In the genomic region with DNA sequence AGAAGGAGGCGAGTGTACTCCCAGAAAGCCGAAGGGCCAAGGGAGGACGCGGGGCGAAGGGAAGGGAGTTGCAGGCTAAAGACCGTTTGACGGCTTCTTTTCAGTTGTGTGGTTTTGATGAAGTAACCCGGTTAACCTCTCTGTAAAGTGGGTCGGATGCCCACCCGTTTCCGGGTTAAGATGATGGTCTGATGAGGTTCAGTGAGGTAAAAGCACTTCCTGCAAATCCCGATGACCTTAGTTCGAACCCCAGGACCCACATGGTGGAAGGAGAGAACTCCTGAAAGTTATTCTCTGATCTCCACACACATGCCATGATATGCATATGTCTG, we compare ENCODE assay signal across 9 mouse cellular contexts. TPM values are rescaled to one million over a fixed set of nuclear protein-coding genes. Genes with fewer than 3 reads are reported as not detected.
DNase-seq lines count a peak whose midpoint lies in the region; ATAC-seq and TF ChIP-seq lines count a peak whose summit lies in the region.
"Had no signal": no experiment of that assay in that cellular context is flagged by ENCODE, and none has a peak within 500 bp of the region (broad histone marks: within the 10 kb centered on the region; RNA-seq: fewer than 3 reads in every experiment).

No protein-coding gene starts in this region.

- ATAC-seq in heart, embryonic 16.5 days (replicated peaks; ENCODE audit: extremely low read depth, insufficient read depth, low FRiP score): no peak
- ATAC-seq in G1E (ENCODE audit: extremely low read depth, insufficient number of reproducible peaks, low FRiP score, poor library complexity, severe bottlenecking): no peak; the same call in 1 of the 2 replicates
- ATAC-seq in hindbrain, embryonic 11.5 days (ENCODE audit: low FRiP score): no peak; the same call in 1 of the 2 replicates

- H3K27me3 ChIP-seq in heart, embryonic 16.5 days (ENCODE audit: control insufficient read depth, insufficient read depth, low read length): no peaks in the 10 kb centered on the region
- no peaks in the 10 kb centered on the region for H3K27me3 ChIP-seq in G1E (ENCODE audit: insufficient read depth, low read length)
- no peaks in the 10 kb centered on the region for H3K27me3 ChIP-seq in hindbrain, embryonic 11.5 days (ENCODE audit: control insufficient read depth, insufficient read depth, low read length)
- no peaks in the 10 kb centered on the region for H3K27me3 ChIP-seq in midbrain, embryonic 10.5 days (ENCODE audit: low read depth, poor library complexity, severe bottlenecking)

- H3K27ac ChIP-seq in heart, embryonic 16.5 days (ENCODE audit: low read length): peak overlapping the region; percentile 79
- no peak overlapping the region for H3K27ac ChIP-seq in hindbrain, embryonic 11.5 days (ENCODE audit: low read depth, low read length)
- H3K27ac ChIP-seq in midbrain, embryonic 10.5 days (replicated peaks): peak overlapping the region; percentile 92

- H3K36me3 ChIP-seq in heart, embryonic 16.5 days (ENCODE audit: control insufficient read depth, insufficient read depth): peaks cover 21% of the 10 kb centered on the region
- peaks cover 45% of the 10 kb centered on the region for H3K36me3 ChIP-seq in G1E (replicated peaks)
- H3K36me3 ChIP-seq in hindbrain, embryonic 11.5 days (ENCODE audit: control insufficient read depth, insufficient read depth, low read length): no peaks in the 10 kb centered on the region
- H3K36me3 ChIP-seq in midbrain, embryonic 10.5 days: peaks cover 38% of the 10 kb centered on the region

- no peak for TF ChIP-seq CTCF in G1E (IDR thresholded peaks at IDR 0.05; ENCODE audit: low read depth, low read length)

- peak overlapping the region; percentile 87 for H3K4me3 ChIP-seq in heart, embryonic 16.5 days (ENCODE audit: low read length)
- H3K4me3 ChIP-seq in G1E (ENCODE audit: low read depth, low read length): peak overlapping the region; percentile 87
- peak overlapping the region; percentile 49 for H3K4me3 ChIP-seq in hindbrain, embryonic 11.5 days (ENCODE audit: low read depth, low read length)
- H3K4me3 ChIP-seq in midbrain, embryonic 10.5 days: peak overlapping the region; percentile 80

- DNase-seq in heart, adult 18-20 months: no peak
- no peak for DNase-seq in G1E (ENCODE audit: low spot score)
- DNase-seq in hindbrain, embryonic 11.5 days (ENCODE audit: low spot score): no peak
- DNase-seq in midbrain, embryonic 10.5 days (ENCODE audit: low spot score): no peak
- DNase-seq in spleen, postnatal 14 days (ENCODE audit: low spot score in 2 of 2): no peak
- DNase-seq in right cerebral cortex, adult 18-20 months: no peak
- DNase-seq in right cerebral cortex, postnatal 4 days: no peak

- H3K4me2 ChIP-seq in heart, embryonic 16.5 days (ENCODE audit: low read depth, low read length): peak overlapping the region; percentile 79
- peak overlapping the region; percentile 45 for H3K4me2 ChIP-seq in hindbrain, embryonic 11.5 days (replicated peaks; ENCODE audit: low read depth, low read length)

- 1% methylated on average over 13 of the region's 13 CpGs for WGBS in heart, embryonic 16.5 days
- WGBS in hindbrain, embryonic 11.5 days: under 1% methylated on average over 13 of the region's 13 CpGs
- WGBS in midbrain, embryonic 10.5 days: 2% methylated on average over 13 of the region's 13 CpGs

- no peaks in the 10 kb centered on the region for H3K9me3 ChIP-seq in heart, embryonic 16.5 days (replicated peaks; ENCODE audit: control insufficient read depth, low read length)
- H3K9me3 ChIP-seq in G1E (replicated peaks): no peaks in the 10 kb centered on the region
- no peaks in the 10 kb centered on the region for H3K9me3 ChIP-seq in hindbrain, embryonic 11.5 days (ENCODE audit: control insufficient read depth, low read length)
- H3K9me3 ChIP-seq in midbrain, embryonic 10.5 days (replicated peaks): no peaks in the 10 kb centered on the region

- H3K4me1 ChIP-seq in heart, embryonic 16.5 days (ENCODE audit: control insufficient read depth, insufficient read depth, low read length): peaks cover 5% of the 10 kb centered on the region
- H3K4me1 ChIP-seq in G1E (ENCODE audit: insufficient read depth, low read depth, low read length): peaks cover 23% of the 10 kb centered on the region
- peaks cover 2% of the 10 kb centered on the region; the same call in 1 of the 2 replicates for H3K4me1 ChIP-seq in hindbrain, embryonic 11.5 days (replicated peaks; ENCODE audit: control insufficient read depth, insufficient read depth, low read length)
- H3K4me1 ChIP-seq in midbrain, embryonic 10.5 days: peaks cover 31% of the 10 kb centered on the region

- peak overlapping the region; percentile 89 for H3K9ac ChIP-seq in heart, embryonic 16.5 days (ENCODE audit: low read length)
- H3K9ac ChIP-seq in hindbrain, embryonic 11.5 days (ENCODE audit: low read depth, low read length): peak overlapping the region; percentile 74

RNA-seq across cellular contexts. Expression of gene Dnajc17, which starts 0.5 kb away (rescaled TPM):
- 10.5 and 11.2 TPM in 2 replicates for polyA plus RNA-seq in heart, embryonic 16.5 days (2015; fragmentation: Nextera tagmentation; extraction: Ambion mirVana)
- 1 to 10 TPM; 7.3 to 7.6 TPM for total RNA-seq in heart, adult 18-20 months (2021)
- 17.0 and 41.4 TPM in 2 replicates for total RNA-seq in G1E (2014; fragmentation: Nextera tagmentation)
- total RNA-seq in G1E (2017): 16.9 and 24.9 TPM in 2 replicates
- polyA plus RNA-seq in G1E (2012): 32.5 TPM in 2 replicates
- 22.0 and 22.2 TPM in 2 replicates for polyA plus RNA-seq in hindbrain, embryonic 11.5 days (2014; fragmentation: Nextera tagmentation; extraction: Ambion mirVana)
- 24.5 and 26.2 TPM in 2 replicates for polyA plus RNA-seq in midbrain, embryonic 10.5 days (2016; fragmentation: Nextera tagmentation; extraction: Ambion mirVana)

RNA-seq across cellular contexts. Expression of gene Zfyve19, which starts 0.7 kb away (rescaled TPM):
- 36.8 and 37.9 TPM in 2 replicates for polyA plus RNA-seq in heart, embryonic 16.5 days (2015; fragmentation: Nextera tagmentation; extraction: Ambion mirVana)
- 10 to 100 TPM; 13.6 to 15.0 TPM for total RNA-seq in heart, adult 18-20 months (2021)
- 18.4 and 23.4 TPM in 2 replicates for total RNA-seq in G1E (2014; fragmentation: Nextera tagmentation)
- 26.8 and 28.9 TPM in 2 replicates for total RNA-seq in G1E (2017)
- 18.8 and 22.7 TPM in 2 replicates for polyA plus RNA-seq in G1E (2012)
- polyA plus RNA-seq in hindbrain, embryonic 11.5 days (2014; fragmentation: Nextera tagmentation; extraction: Ambion mirVana): 42.9 and 46.2 TPM in 2 replicates
- polyA plus RNA-seq in midbrain, embryonic 10.5 days (2016; fragmentation: Nextera tagmentation; extraction: Ambion mirVana): 56.1 and 57.4 TPM in 2 replicates

RNA-seq across cellular contexts. Expression of gene Ppp1r14d, which starts 20.6 kb away (rescaled TPM):
- 0.18 and 0.26 TPM in 2 replicates for polyA plus RNA-seq in heart, embryonic 16.5 days (2015; fragmentation: Nextera tagmentation; extraction: Ambion mirVana)
- total RNA-seq in heart, adult 18-20 months (2021): not detected
- total RNA-seq in G1E (2014; fragmentation: Nextera tagmentation): not detected in 2 replicates
- not detected in 2 replicates for total RNA-seq in G1E (2017)
- not detected in 2 replicates for polyA plus RNA-seq in G1E (2012)
- polyA plus RNA-seq in hindbrain, embryonic 11.5 days (2014; fragmentation: Nextera tagmentation; extraction: Ambion mirVana): 0.23 TPM in 1 of 2 replicates, not detected in the other
- not detected in 2 replicates for polyA plus RNA-seq in midbrain, embryonic 10.5 days (2016; fragmentation: Nextera tagmentation; extraction: Ambion mirVana)
- total RNA-seq: left cerebral cortex, adult 8-10 months had no signal

RNA-seq across cellular contexts. Expression of gene Spint1, which starts 28.0 kb away (rescaled TPM):
- polyA plus RNA-seq in heart, embryonic 16.5 days (2015; fragmentation: Nextera tagmentation; extraction: Ambion mirVana): 3.7 and 5.1 TPM in 2 replicates
- under 1 TPM in 1 of 2 experiments, not detected in 1; 0.41 TPM for total RNA-seq in heart, adult 18-20 months (2021)
- total RNA-seq in G1E (2014; fragmentation: Nextera tagmentation): not detected in 2 replicates
- 0.55 TPM in 1 of 2 replicates, not detected in the other for total RNA-seq in G1E (2017)
- not detected in 2 replicates for polyA plus RNA-seq in G1E (2012)
- polyA plus RNA-seq in hindbrain, embryonic 11.5 days (2014; fragmentation: Nextera tagmentation; extraction: Ambion mirVana): 4.1 and 4.6 TPM in 2 replicates
- polyA plus RNA-seq in midbrain, embryonic 10.5 days (2016; fragmentation: Nextera tagmentation; extraction: Ambion mirVana): 1.9 and 2.4 TPM in 2 replicates

RNA-seq across cellular contexts. Expression of gene Gm14137, which starts 34.8 kb away (rescaled TPM):
- polyA plus RNA-seq in heart, embryonic 16.5 days (2015; fragmentation: Nextera tagmentation; extraction: Ambion mirVana): 0.35 and 0.46 TPM in 2 replicates
- total RNA-seq in heart, adult 18-20 months (2021): not detected
- total RNA-seq in G1E (2014; fragmentation: Nextera tagmentation) (not detected in 2 replicates), G1E (2017) (0.06 and 0.16 TPM in 2 replicates)
- polyA plus RNA-seq in G1E (2012): 0.02 TPM in 1 of 2 replicates, not detected in the other
- 0.32 and 0.33 TPM in 2 replicates for polyA plus RNA-seq in hindbrain, embryonic 11.5 days (2014; fragmentation: Nextera tagmentation; extraction: Ambion mirVana)
- 0.72 and 1.1 TPM in 2 replicates for polyA plus RNA-seq in midbrain, embryonic 10.5 days (2016; fragmentation: Nextera tagmentation; extraction: Ambion mirVana)
